Mouse (Mus musculus) embryonic facial prominence, embryonic 10.5 days (tissue): Measurements from ENCODE around the gene Gm10337. TPM values are rescaled to one million over a fixed set of nuclear protein-coding genes. Genes with fewer than 3 reads are reported as not detected.
A peak's percentile ranks its signal among the peaks of the same experiment; 100 is the strongest.

Experiments used
- DNase-seq: peaks from one replicate; pipeline ENCODE4 v3.0.0-alpha.2; 2017; ENCODE audit warnings: low spot score
- H3K27ac ChIP-seq: fragments of 300-500 bp; sonication (generic); replicated peaks from 2 replicates; pipeline ENCODE4 v1.5.1; 2016; ENCODE audit warnings: mild to moderate bottlenecking
- H3K27me3 ChIP-seq: fragments of 300-500 bp; sonication (generic); replicated peaks from 2 replicates; pipeline ENCODE4 v1.6.1; 2016; ENCODE audit warnings: low read depth, mild to moderate bottlenecking; ENCODE audit not compliant: poor library complexity, severe bottlenecking
- H3K36me3 ChIP-seq: fragments of 300-500 bp; sonication (generic); replicated peaks from 2 replicates; pipeline ENCODE4 v1.6.1; 2016; ENCODE audit warnings: mild to moderate bottlenecking, moderate library complexity
- H3K4me1 ChIP-seq: fragments of 300-500 bp; sonication (generic); 2 replicates; pipeline ENCODE4 v1.6.1; 2016
- H3K4me3 ChIP-seq: fragments of 300-500 bp; sonication (generic); 2 replicates; pipeline ENCODE4 v1.5.1; 2016; ENCODE audit warnings: mild to moderate bottlenecking, moderate library complexity
- H3K9me3 ChIP-seq: fragments of 300-500 bp; sonication (generic); 2 replicates; pipeline ENCODE4 v1.6.1; 2016; ENCODE audit warnings: mild to moderate bottlenecking
- WGBS: fragments of 180-500 bp; shearing (Covaris S2); methylation state at CpG from one replicate; pipeline ENCODE4 v1.1.7; 2016; 5-methylcytosine and 5-hydroxymethylcytosine counted together
- polyA plus RNA-seq: library from polyadenylated mRNA; unstranded; fragments of >200 nt; fragmentation: Nextera tagmentation; extraction: Ambion mirVana; gene quantifications from 2 replicates; pipeline ENCODE4 v1.2.1, GENCODE M21; 2016

The Gm10337 gene
- polyA plus RNA-seq, 1 experiment from 2014 or later, result 7.6 TPM

DNA sequence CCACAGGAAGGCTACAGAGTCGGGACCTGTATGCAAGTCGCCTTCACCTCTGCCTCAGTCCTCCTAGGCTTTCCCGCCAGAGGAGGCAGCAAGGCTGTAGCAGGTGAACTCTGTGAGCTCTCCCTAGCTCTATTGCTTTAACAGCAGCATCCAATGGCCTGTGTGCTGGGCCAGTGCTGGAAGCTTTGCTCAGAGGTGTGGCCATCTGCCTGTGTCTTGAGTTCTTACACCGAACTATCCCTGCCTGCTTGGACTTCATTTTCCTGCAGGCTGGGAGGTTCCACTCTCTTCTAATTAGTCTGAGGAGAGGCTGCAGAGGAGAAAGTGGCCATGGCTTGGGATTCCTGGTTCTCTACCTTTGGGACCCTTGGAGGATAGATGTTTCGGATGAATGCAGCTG lies 8.5 kb downstream of the Gm10337 start:
- WGBS, result 24% methylated on average over 5 of the region's 5 CpGs
- Histone ChIP-seq H3K9me3 (no peaks in the 10 kb centered on the region), H3K4me1 (peaks cover 57% of the 10 kb centered on the region), H3K36me3 (peaks cover 17% of the 10 kb centered on the region), H3K4me3 (peak overlapping the region; percentile 73), H3K27me3 (no peaks in the 10 kb centered on the region), H3K27ac (peak overlapping the region; percentile 88)
- DNase-seq, result no peak

DNA sequence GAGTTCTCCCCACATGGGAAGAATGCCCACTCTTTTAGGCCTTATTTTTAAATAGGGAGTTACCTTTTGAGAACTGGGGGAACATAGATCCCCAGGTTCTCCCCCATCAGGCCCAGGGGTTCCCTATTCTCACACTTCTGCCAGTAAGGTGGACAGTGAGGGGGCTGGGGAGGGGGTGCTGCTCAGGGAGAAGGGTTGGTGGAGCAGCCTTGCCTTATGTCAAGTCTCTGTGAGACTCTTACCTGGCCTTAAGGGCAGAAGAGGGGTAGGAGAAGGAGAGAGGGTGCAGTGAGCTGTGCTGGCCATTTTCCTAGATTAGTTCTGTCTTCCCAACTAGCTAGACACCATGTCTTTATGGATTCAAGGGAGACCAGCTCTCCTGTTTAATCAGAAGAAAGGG lies 8.9 kb downstream of the Gm10337 start:
- peak overlapping the region; percentile 73; the same call in 1 of the 2 replicates for H3K4me3 ChIP-seq
- peaks cover 62% of the 10 kb centered on the region for H3K4me1 ChIP-seq
- DNase-seq, result no peak
- no peaks in the 10 kb centered on the region for H3K27me3 ChIP-seq
- peaks cover 14% of the 10 kb centered on the region for H3K36me3 ChIP-seq
- H3K27ac ChIP-seq, result peak overlapping the region; percentile 88
- no peaks in the 10 kb centered on the region for H3K9me3 ChIP-seq

DNA sequence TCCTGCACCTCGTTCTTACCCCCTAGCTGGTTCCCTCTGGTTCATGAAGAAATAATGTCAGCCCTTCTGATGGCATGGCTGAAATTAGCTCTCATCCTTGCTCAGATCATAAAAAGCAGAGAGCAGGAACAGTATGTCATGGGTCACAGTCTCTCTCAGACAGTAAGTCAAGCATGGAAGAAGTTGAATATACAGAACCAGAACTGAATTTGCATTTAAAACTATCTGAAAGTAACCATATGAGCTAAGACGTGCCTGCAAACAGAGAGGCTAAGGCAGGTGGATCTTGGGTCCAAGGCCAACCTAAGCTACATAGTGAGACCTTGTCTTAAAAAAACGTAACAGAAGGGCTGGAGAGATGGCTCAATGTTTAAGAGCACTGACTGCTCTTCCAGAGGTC lies 9.5 kb downstream of the Gm10337 start:
- 82% methylated on average over 3 of the region's 3 CpGs for WGBS
- no peaks in the 10 kb centered on the region for H3K9me3 ChIP-seq
- H3K4me1 ChIP-seq, result peaks cover 62% of the 10 kb centered on the region
- H3K27me3 ChIP-seq, result no peaks in the 10 kb centered on the region
- H3K36me3 ChIP-seq, result peaks cover 9% of the 10 kb centered on the region
- no peak for DNase-seq
- no peak overlapping the region for H3K4me3 ChIP-seq
- H3K27ac ChIP-seq, result no peak overlapping the region; the same call in 1 of the 2 replicates

DNA sequence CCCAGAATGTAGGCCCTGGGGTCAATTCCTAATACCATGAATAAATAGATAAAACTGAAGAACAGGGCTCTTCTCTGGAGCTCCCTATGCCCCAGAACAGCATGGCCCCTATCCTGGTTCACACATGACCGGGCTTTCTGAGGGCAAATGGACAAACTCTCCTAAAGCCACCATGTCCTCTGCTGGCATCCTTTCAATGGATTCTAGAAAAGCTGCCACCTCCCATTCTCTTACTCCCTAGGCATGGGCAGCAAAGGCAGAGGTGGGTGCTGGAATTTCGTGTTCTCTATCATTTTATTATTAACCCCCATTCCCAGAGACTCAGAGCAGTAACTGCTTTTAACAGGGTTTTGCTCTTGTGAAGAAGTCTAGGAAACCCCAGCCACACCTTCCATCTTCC lies 11.7 kb downstream of the Gm10337 start:
- 93% methylated on average over 2 of the region's 2 CpGs for WGBS
- Histone ChIP-seq H3K4me1 (peaks cover 65% of the 10 kb centered on the region), H3K27ac (no peak overlapping the region), H3K4me3 (peak overlapping the region; percentile 84), H3K36me3 (peaks cover 4% of the 10 kb centered on the region), H3K9me3 (no peaks in the 10 kb centered on the region), H3K27me3 (no peaks in the 10 kb centered on the region)
- no peak for DNase-seq

GRCm38 (mm10) chr15:102515791-102516190 lies 12.3 kb downstream of the Gm10337 start:
- Histone ChIP-seq H3K4me3 (peak overlapping the region; percentile 84), H3K27me3 (no peaks in the 10 kb centered on the region), H3K36me3 (peaks cover 9% of the 10 kb centered on the region), H3K9me3 (no peaks in the 10 kb centered on the region), H3K27ac (peak overlapping the region; percentile 99), H3K4me1 (peaks cover 64% of the 10 kb centered on the region)
- no peak for DNase-seq
- 50% methylated on average over 4 of the region's 4 CpGs for WGBS

DNA sequence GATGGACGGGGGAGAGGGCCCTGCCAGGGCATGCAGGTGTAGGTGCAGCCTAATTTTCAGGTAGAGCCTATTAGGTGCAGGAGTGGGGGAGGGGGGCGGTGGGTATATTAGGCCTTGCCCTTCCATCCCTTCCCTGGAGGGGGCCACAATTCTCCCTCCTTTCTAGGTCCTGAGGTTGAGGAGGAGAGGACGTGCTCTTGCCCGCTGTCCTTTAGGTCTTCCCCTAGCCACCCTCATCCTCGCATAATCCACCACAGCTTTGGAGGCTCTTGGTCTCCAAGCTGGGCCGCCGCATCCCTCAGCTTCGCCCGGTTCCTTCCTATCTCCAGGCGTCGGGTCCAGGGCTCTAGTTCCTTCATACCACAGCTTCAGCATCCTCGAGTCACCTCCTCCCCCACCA lies 12.8 kb downstream of the Gm10337 start:
- peak overlapping the region; percentile 99 for H3K27ac ChIP-seq
- WGBS, result under 1% methylated on average over 12 of the region's 12 CpGs
- no peaks in the 10 kb centered on the region for H3K27me3 ChIP-seq
- H3K36me3 ChIP-seq, result peaks cover 15% of the 10 kb centered on the region
- H3K4me3 ChIP-seq, result peak overlapping the region; percentile 84
- no peaks in the 10 kb centered on the region for H3K9me3 ChIP-seq
- DNase-seq, result peak; percentile 66
- H3K4me1 ChIP-seq, result peaks cover 61% of the 10 kb centered on the region

- H3K4me1 ChIP-seq, result peaks cover 55% of the 10 kb centered on the region
- no peaks in the 10 kb centered on the region for H3K27me3 ChIP-seq
- no peaks in the 10 kb centered on the region for H3K9me3 ChIP-seq
- H3K27ac ChIP-seq, result peak within 1 kb of the TSS; percentile 99
- DNase-seq, result peak; percentile 87
- peak within 1 kb of the TSS; percentile 84 for H3K4me3 ChIP-seq
- peaks cover 20% of the 10 kb centered on the region for H3K36me3 ChIP-seq
- WGBS, result under 1% methylated on average over 43 of the region's 43 CpGs
These were observed 13.3 kb downstream of the Gm10337 start, which contains the start of gene Map3k12 for GRCm38 (mm10) chr15:102516728-102517404. Gene Map3k12 (minus strand): TSS chr15:102517064.

DNA sequence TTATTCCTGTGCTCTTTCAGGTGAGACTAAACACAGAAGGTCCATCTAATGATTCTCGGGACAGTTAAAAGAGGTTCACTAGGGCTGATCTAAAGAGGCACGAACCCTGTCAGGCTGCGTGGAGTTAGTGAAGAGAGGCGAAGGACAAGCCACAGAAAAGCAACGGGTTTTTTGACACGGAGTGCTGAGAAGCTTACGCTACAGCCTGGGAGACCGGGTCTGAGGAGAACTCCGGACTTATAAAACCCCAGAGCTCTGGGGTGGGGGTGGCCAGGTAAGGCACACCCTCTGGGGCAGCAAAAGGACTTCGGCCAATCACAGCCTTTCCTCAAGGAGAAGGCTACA lies 14.1 kb downstream of the Gm10337 start:
- peaks cover 28% of the 10 kb centered on the region for H3K36me3 ChIP-seq
- peak overlapping the region; percentile 84 for H3K4me3 ChIP-seq
- H3K4me1 ChIP-seq, result peaks cover 48% of the 10 kb centered on the region
- no peaks in the 10 kb centered on the region for H3K27me3 ChIP-seq
- no peaks in the 10 kb centered on the region for H3K9me3 ChIP-seq
- WGBS, result under 1% methylated on average over 10 of the region's 10 CpGs
- no peak for DNase-seq
- H3K27ac ChIP-seq, result peak overlapping the region; percentile 99

DNA sequence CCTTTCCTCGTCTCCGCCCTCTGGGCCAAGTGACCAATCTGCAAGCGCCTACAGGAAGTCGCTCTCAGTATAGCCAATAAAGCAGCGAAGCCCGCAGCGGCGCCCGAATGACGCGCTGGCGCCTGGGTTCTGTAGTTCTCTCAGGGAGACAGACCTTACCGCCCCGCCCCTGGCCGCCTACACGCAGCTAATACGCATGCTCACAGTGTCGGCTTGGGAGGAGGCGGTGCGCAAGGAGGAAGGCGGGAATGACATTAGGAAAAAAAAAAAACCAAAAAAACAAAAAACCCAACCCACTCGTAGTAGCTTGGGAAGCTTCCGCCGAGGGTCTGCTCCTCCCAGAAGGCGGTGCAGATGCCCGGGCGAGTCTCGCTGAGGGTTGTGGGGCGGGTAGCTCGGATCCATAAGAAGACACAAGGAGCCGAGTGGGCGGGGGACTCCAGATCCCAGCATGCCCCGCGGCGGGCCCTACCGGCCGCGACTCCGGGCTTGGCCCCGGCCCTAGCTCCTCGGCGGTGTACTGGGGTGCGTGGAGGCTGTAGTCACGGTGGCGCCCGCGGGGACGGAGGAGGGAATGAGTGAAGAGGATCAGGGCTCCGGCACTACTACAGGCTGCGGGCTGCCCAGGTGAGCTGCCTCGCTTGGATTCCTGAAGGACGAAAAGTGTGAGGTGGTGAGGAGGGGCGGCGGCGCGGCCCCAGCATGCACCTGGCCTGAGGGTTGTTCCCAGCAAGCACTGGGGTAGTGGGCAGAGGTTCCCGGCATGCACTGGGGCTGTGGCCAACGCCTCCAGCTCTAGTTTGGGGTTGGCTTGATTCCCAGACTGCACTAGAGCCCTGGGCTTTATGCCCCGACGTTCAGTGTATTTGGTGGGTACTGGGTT lies 14.7 kb downstream of the Gm10337 start, which contains the start of gene Tarbp2:
TSS of gene Tarbp2 (plus strand) at position 217 of the 883 bp plus-strand sequence.
- Histone ChIP-seq H3K4me3 (peak within 1 kb of the TSS; percentile 84), H3K27me3 (no peaks in the 10 kb centered on the region), H3K4me1 (peaks cover 42% of the 10 kb centered on the region), H3K9me3 (no peaks in the 10 kb centered on the region), H3K36me3 (peaks cover 33% of the 10 kb centered on the region), H3K27ac (peak within 1 kb of the TSS; percentile 99)
- WGBS, result under 1% methylated on average over 60 of the region's 60 CpGs
- peak; percentile 100 for DNase-seq

- Histone ChIP-seq H3K4me1 (peaks cover 42% of the 10 kb centered on the region), H3K36me3 (peaks cover 37% of the 10 kb centered on the region), H3K4me3 (peak overlapping the region; percentile 84), H3K9me3 (no peaks in the 10 kb centered on the region), H3K27me3 (no peaks in the 10 kb centered on the region), H3K27ac (peak overlapping the region; percentile 99)
- DNase-seq, result no peak
- 20% methylated on average over 9 of the region's 9 CpGs for WGBS
These were observed 15.3 kb downstream of the Gm10337 start for GRCm38 (mm10) chr15:102518859-102519201.

GRCm38 (mm10) chr15:102519211-102520141 lies 16.0 kb downstream of the Gm10337 start:
- peaks cover 42% of the 10 kb centered on the region for H3K4me1 ChIP-seq
- peaks cover 43% of the 10 kb centered on the region for H3K36me3 ChIP-seq
- 66% methylated on average over 17 of the region's 17 CpGs for WGBS
- H3K27ac ChIP-seq, result peak overlapping the region; percentile 99
- H3K9me3 ChIP-seq, result no peaks in the 10 kb centered on the region
- no peaks in the 10 kb centered on the region for H3K27me3 ChIP-seq
- H3K4me3 ChIP-seq, result peak overlapping the region; percentile 84
- no peak for DNase-seq

DNA sequence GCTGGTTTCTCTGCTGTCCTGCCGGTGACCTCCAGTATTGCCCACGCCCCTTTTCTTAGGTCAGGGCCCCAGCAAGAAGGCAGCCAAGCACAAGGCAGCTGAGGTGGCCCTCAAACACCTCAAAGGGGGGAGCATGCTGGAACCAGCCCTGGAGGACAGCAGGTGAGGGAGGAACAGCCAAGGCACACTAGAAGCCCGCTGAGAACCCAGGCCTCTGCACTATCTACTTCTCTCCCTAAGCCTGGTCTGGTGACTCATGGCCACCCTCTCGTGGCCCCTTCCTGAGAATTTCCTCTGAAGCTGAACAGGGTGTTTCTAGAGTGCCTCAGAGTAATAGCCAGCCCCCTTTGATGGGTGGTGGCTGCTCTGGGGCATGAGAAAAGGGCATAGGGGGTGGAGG lies 16.9 kb downstream of the Gm10337 start:
- peaks cover 47% of the 10 kb centered on the region for H3K36me3 ChIP-seq
- no peak overlapping the region for H3K27ac ChIP-seq
- DNase-seq, result no peak
- H3K27me3 ChIP-seq, result no peaks in the 10 kb centered on the region
- peaks cover 38% of the 10 kb centered on the region for H3K4me1 ChIP-seq
- H3K9me3 ChIP-seq, result no peaks in the 10 kb centered on the region
- WGBS, result 86% methylated on average over 4 of the region's 4 CpGs
- H3K4me3 ChIP-seq, result peak overlapping the region; percentile 84; the same call in 1 of the 2 replicates
